Mouse (Mus musculus) common myeloid progenitor, adult 5-6 weeks (primary cell): ENCODE measurements around the gene Tmem183a. TPM values are rescaled to one million over a fixed set of nuclear protein-coding genes. Genes with fewer than 3 reads are reported as not detected.

ENCODE experiments used
- ATAC-seq: replicated peaks from 2 replicates; pipeline ENCODE4 v1.8.0; 2016; ENCODE audit warnings: low read depth, mild to moderate bottlenecking, moderate TSS enrichment, inconsistent platforms; ENCODE audit not compliant: poor library complexity, severe bottlenecking
- total RNA-seq: library from RNA; stranded (forward); fragments of 200-1000, 187-1606 nt; gene quantifications from 2 replicates; pipeline ENCODE4 v1.2.3, GENCODE M21; 2017

The Tmem183a gene
- total RNA-seq, 1 experiment from 2014 or later = 51.2 TPM

DNA sequence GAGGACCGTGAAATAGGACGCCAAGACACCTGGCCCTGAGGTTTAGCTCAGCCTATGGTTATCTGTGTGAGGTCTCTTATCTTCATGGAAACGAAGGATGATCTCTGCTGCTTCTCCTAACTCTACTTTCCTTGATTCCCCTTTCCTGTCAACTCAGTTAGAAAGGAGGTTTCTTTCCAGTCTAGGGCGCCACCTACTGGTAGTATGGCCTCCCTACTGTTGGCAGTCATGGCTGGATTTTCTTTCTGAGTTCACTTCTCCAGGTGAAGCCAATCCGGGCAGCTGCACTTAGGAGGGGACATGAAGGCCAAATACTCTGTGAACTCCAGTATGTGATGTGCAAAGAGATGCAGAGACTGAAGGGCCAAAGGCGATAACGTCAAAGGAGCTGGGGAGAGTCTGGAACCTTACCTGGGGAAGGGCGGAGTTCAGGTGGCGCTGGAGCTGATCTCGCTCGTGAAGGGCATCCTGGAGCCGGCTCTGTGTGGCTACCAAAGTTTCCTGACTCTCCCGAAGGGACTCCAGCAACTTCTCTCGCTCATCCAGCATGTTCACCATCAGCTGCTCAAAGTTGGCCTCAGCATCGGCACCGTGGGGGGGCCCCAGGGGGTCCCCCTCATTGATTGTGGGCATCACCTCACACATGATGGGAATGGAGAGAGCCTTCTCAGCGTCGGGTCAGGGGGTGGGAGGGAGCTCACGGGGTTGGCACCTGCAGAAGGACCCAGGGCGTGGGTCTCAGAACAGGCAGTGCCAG is 29.7 kb downstream of the Tmem183a start:
- peak; percentile 43 for ATAC-seq

DNA sequence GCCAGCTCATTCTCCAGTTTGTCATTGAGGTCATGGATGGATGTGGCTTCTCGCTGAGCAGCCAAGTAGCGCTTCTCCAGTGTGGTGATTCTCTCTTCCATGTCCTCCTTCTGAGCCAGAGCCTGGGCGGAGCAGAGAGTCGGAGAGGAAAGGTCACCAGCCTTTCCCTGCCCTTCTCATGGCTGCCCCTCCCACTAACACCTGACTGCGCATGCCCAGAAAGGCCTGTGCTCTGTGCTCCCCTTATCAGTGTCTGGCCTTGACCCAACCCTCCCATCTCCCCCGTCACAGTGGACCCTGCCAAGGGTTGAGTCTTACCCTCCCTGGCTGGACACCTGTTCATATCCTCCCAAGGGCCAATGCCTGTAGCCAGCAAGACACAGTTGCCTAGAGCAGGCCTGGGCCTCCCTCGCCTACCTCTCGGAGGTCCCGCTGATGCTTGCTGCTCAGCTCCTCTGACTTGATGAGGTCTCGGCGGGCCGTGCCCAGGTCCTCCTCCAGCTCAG is 34.9 kb downstream of the Tmem183a start:
- ATAC-seq = no peak

DNA sequence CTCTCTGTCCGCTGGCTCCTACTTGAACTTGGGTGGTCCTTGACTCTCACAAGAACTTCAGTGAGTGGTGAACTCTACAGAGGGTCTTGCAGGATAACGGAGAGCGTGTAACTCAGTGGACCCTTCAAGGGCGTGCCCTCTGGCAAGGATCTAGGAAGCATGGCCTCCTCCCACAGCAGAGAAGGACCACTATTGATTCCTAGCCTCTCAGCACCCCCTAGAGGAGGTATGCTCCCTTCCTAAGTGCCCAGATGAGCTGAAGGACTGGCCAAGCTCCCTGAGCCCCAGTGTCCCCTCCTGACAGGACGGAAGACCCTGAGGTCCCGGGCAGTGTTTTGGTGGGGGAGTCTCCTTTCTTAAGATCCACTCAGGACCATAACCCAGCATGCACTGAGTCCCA is 39.2 kb downstream of the Tmem183a start:
- ATAC-seq = peak; percentile 66; the same call in 1 of the 2 replicates

DNA sequence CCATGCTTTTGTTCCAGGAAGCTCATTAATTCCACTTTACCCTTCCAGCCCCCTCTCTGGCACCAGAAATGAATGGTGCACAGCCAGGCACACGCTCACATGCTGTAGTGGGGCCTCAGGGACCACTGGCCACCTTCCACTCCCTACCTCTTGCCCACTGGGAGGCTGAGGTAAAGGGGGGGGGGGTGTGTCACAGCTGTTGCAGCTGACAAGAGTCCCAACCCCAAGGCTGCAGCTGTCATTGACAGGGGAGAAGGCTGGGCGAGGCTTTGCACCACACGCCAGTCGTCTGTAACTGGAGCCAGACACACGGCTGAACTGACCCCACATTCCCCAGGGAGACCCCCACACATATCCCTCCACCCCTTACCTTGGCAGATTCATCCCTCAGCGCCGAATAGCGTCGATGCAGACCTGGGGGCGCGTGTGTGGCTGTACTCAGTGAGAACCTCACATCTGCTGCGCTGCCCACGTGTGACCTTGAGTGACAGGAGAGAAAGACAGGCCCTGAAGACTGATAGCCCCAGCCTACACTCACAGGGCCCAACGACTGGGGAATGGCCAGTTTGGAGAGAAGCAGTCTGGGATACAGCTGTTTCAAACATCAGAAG is 41.0 kb downstream of the Tmem183a start:
- ATAC-seq = no peak

DNA sequence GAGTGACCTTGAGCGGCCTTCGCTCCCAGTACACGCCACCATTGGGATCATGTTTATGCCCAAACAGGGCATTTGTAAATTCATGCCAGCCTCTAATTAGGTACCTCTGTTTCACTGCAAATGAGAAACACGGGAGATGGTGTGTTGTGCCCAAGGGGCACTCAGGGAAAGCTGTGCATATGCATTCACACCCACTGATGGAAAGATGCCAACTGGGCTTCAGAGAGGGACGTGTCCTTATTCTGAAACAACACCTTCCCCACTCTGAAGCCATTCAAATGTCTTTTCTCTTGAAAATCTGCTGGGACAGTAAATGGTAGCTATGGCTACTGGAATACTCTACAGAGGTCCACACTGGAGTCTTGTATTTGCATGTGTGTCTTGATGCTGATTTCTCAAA is 43.5 kb downstream of the Tmem183a start:
- ATAC-seq = no peak

DNA sequence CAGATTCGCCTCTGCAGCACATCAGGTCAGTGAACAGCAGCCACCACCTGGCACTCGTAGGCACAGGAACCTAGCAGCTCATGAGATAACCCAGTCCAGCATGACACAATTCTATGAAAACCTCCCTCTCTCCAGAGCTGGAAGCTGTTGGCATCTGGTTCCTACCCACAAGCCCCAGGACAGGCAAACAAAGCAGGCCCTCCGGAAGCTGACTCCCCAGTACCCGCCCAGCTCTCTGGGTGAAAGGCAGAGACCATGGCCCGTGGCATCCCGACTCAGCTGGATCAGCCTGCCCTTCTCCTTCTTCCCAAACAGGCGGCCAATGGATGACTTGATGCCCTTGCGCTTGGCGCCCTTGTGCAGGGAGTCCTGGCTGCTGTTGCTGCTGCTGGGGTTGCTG is 45.4 kb downstream of the Tmem183a start:
- no peak for ATAC-seq

DNA sequence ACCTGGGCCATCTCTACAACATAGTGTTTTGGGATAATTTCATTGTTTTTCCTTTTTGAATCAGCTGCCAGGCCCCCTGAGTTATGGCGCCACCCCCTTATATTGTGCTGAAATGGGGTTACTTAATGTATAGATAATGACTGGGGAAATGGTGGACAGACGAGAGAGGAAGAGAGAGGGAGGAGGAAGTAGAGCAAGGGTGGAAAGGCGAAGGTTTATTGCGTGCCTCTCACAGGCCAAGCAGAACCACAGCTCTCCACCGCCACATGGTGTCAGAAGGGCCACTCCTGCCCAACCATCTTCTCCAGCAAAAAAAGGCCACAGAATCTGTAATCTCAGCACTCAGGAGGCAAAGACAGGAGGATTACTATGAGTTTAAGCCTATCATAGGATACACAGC is 46.6 kb downstream of the Tmem183a start:
- 0 out of 2 replicates have a peak, but pooled peaks have one; percentile 22 for ATAC-seq

DNA sequence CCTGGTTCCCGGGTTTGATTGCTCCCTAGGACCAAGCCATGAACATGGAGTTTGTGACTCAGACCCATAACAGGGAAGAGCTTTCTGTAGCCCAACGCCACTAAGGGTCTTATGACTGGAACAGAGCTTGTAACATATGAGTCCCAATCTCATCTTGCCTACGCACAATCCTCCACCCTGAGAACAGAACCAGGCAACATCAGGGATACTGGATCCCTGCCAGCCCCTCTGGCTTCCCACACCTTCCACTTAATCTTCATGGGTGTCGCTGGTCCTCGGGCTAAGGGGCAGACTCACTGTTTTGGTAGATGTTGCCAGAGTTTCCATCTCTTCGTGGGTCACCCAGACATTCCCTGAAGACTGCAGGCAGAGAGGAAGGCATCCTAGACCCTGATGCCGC is 50.0 kb downstream of the Tmem183a start:
- ATAC-seq = no peak

DNA sequence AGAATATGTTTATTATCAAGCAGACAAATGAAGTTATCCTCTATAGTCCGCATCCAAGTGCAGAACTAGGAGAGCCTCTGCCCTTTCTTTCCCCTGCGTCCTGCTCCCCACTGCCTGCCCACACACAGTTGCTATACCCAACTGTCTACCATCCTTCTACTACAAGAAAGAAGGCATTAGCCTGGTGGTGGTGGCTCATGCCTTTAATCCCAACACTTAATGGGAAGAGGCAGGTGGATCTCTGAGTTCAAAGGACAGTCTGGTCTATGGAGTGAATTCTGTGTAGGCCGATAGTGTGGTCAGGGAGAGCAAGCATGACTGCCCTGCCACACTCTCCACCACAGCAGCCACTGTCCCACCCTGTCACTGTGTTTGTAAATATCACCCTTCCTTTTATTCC is 51.0 kb downstream of the Tmem183a start:
- ATAC-seq = no peak

DNA sequence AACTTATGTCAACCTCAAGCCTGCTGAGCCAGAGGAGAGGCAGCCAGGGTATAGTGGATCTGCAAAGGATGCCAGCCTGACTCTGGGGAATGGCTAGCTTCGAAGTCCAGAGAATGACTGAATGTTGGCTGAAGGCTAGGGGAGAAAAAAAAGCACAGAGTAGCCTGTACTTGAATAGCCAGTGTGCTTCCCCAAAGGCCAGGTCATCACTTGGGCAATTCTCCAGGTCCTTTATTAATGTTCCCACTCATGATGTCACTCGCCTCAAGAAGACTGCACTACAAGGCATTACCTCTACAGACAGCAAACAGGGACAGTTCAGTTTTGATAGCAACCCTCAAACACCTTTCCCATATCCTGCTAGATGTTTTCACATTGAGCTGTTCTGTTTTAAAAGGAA is 51.5 kb downstream of the Tmem183a start:
- no peak for ATAC-seq

DNA sequence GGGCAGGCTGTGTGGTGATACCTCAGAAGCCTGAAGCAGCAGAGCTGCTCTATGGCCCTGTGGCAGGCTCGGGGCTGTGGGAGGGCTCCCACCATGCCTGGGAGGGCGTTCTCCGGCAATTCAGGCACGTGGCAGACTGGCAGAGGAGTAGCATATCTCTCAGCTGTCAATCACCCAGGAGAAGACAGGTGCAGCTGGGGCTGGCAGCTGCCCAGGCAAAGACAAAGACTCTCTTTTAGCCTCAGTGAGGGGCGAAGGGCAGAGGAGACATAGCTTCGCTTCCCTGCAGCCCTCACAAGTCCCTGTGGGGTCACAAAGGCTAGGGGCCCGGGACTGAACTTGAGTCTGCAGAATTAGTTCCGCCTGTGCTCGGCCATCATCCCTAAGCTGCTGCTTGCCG is 54.4 kb downstream of the Tmem183a start:
- ATAC-seq = no peak

DNA sequence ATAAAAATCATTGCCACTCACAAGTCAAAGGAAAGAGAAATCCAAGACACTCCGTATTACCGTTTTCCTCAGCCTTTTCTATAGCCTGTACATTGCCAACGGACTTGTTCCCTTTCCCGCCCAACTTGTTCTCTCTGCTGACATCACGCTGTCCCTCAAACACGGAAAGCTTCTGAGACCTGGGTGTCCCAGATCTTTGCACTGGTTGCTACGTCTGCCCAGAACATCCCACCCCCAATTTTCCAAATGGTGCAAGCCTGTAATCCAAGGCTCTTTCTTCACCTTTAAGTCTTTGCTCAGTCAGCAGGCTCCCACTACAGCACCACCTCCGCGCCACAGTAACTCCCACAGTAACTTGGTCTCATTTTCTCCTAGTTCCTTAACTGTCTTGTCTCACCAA is 56.8 kb downstream of the Tmem183a start:
- ATAC-seq = no peak

DNA sequence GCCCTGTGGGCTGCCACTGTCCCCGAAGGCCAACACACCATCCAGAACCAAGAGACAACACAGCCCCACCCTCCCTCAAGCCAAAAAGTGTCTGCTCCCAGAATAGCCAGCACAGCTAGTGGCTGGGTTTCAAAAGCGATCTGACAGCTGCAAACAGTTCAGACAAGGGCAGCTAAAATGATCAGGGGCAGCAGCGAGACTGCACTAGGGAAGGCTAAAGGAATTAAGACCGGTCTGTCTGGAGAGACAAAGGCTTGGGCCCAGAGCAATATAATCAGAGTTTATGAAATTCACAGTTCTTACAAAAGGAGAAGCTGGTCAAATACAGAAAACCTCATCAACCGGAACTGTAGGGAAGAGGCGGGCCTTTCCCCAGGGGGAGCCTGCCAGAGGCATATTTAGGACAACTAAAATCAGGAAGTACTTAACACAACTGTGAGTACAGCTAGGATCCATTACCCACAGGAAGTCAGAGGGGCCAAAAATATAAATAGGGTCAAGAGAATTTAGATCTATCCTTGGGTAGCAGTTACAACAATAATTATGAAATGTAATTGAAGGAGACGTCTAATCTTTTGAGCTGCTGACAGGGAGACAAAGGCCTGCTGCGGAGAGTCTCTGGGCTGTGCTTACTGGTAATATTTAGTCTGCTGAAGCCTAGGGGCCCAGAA is 59.1 kb downstream of the Tmem183a start:
- ATAC-seq = peak; percentile 84

DNA sequence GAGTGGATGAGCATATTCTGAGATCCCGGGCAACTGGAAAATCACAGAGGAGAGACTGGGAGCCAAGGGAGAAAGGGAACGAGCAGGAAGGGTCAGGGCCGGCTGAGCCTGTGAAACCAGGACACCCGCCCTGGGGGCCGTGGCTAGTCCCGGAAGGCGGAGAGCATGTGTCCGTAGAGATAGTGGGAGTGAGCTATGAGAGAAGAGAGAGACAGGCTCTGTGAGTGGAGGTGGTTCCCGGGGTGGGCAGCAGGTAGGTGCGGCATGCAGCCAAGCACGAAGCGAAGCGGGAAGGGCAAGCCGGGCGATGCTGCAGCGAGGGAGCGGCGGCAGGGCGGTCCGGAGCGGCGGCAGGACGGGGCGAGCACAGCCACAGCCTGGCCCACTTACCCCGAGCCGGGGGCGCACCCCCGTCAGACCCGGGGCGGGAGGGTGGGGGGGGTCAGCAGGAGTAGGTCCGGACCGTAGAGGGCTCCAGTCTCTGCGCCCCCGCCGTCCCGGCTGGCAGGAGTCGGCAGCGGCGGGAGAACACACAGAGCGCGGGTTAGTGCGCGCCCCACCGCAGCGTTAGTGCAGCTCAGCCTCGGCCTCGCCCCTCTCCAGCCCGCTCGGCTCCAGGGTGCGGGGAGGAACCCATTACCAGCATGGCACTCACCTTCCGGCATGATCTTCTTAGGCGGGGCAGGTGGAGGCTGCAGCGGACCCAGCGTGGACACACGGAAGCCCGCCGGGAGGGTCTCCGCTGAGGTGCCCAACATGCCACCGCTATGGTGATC is 63.0 kb downstream of the Tmem183a start:
- ATAC-seq = peak; percentile 31

DNA sequence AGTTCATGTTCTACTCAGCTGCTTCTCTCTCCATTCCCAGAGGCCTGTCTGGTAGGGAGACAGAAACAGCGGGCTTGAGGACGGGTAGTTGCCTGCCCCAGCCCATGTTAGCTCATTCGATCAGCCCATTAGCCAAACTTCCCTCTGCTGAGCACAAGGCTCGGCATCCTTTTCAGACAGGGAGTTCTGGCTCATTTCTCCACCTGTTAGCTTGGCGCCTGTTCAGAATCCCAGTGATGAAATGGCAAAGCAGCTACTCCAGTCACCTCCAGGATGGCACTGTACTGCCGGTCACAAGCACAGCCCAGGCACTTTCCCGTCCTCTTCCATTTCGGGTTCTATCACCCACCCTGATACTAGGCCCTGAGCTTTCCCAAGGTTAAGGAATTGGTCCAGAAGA is 64.5 kb downstream of the Tmem183a start:
- ATAC-seq = no peak

Other genes with a start within 250 kb of the Tmem183a start
- 3.1 and 8.3 TPM in 2 replicates for gene Chil1, start 179.8 kb downstream of the Tmem183a start, total RNA-seq
- not detected in 2 replicates for gene Mybph, start 168.5 kb downstream of the Tmem183a start, total RNA-seq
- not detected in 2 replicates for gene Adora1, start 126.5 kb downstream of the Tmem183a start, total RNA-seq
- gene Myog, start 72.0 kb downstream of the Tmem183a start, total RNA-seq = not detected in 2 replicates
- gene Ppfia4, start 29.1 kb downstream of the Tmem183a start, total RNA-seq = 5.1 and 5.3 TPM in 2 replicates
- not detected in 2 replicates for gene 4933406M09Rik, start 24.0 kb upstream of the Tmem183a start, total RNA-seq
- gene Cyb5r1, start 43.6 kb upstream of the Tmem183a start, total RNA-seq = 22.5 and 23.4 TPM in 2 replicates
- 29.5 and 36.4 TPM in 2 replicates for gene Adipor1, start 53.4 kb upstream of the Tmem183a start, total RNA-seq
- 21.8 and 28.1 TPM in 2 replicates for gene Klhl12, start 93.6 kb upstream of the Tmem183a start, total RNA-seq
- gene Rabif, start 132.7 kb upstream of the Tmem183a start, total RNA-seq = 15.2 and 18.3 TPM in 2 replicates
- gene Mgat4e, start 187.7 kb upstream of the Tmem183a start, total RNA-seq = not detected in 2 replicates
- 32.7 and 35.6 TPM in 2 replicates for gene Kdm5b, start 198.2 kb upstream of the Tmem183a start, total RNA-seq